Mouse (Mus musculus) neural tube, embryonic 14.5 days (tissue): ENCODE measurements at regions not wholly inside any gene's neighbourhood (a gene's known extent, or its start where the extent isn't known, plus 50 kb on each side); places are given as distances from the start of the nearest gene placed in this dataset.

Source experiments
- ATAC-seq: fragments of 200-750 bp; cut with Nextera tagmentation; 2 replicates; pipeline ENCODE4 v1.8.0; 2017; ENCODE audit warnings: low read depth, mild to moderate bottlenecking, moderate TSS enrichment, moderate library complexity
- H3K27ac ChIP-seq: fragments of 300-500 bp; sonication (generic); 2 replicates; pipeline ENCODE4 v1.5.1; 2014; ENCODE audit warnings: low read depth, mild to moderate bottlenecking, control low read depth, low read length, moderate library complexity, mixed read lengths
- H3K27me3 ChIP-seq: fragments of 300-500 bp; sonication (generic); 2 replicates; pipeline ENCODE4 v1.6.1; 2014; ENCODE audit warnings: low read length; ENCODE audit not compliant: control insufficient read depth, insufficient read depth
- H3K36me3 ChIP-seq: fragments of 300-500 bp; sonication (generic); 2 replicates; pipeline ENCODE4 v1.6.1; 2014; ENCODE audit warnings: low read length, mixed read lengths; ENCODE audit not compliant: control insufficient read depth, insufficient read depth
- H3K4me1 ChIP-seq: fragments of 300-500 bp; sonication (generic); 2 replicates; pipeline ENCODE4 v1.6.1; 2014; ENCODE audit warnings: low read length; ENCODE audit not compliant: control insufficient read depth, insufficient read depth
- H3K4me2 ChIP-seq: fragments of 300-500 bp; sonication (generic); 2 replicates; pipeline ENCODE4 v1.6.1; 2014; ENCODE audit warnings: mild to moderate bottlenecking, low read depth, low read length, control low read depth
- H3K4me3 ChIP-seq: fragments of 300-500 bp; sonication (generic); 2 replicates; pipeline ENCODE4 v1.5.1; 2014; ENCODE audit warnings: low read depth, low read length, control low read depth, mixed read lengths
- H3K9ac ChIP-seq: fragments of 300-500 bp; sonication (generic); replicated peaks from 2 replicates; pipeline ENCODE4 v1.6.1; 2014; ENCODE audit warnings: low read depth, mild to moderate bottlenecking, control low read depth, low read length, mixed read lengths
- H3K9me3 ChIP-seq: fragments of 300-500 bp; sonication (generic); 2 replicates; pipeline ENCODE4 v1.6.1; 2016; ENCODE audit warnings: low read length; ENCODE audit not compliant: control insufficient read depth
- WGBS: fragments of 180-500 bp; shearing (Covaris S2); extraction: QIAGEN DNeasy Blood & Tissue Kit; methylation state at CpG from one replicate; pipeline ENCODE4 v1.1.7; 2014; 5-methylcytosine and 5-hydroxymethylcytosine counted together

GRCm38 (mm10) chr1:61236511-61236910, 258.8 kb downstream of the Icos start:
- 83% methylated on average over 2 of the region's 2 CpGs for WGBS
- H3K4me2 ChIP-seq: no peak overlapping the region
- H3K4me1 ChIP-seq: peaks cover 9% of the 10 kb centered on the region; the same call in 1 of the 2 replicates
- no peaks in the 10 kb centered on the region for H3K9me3 ChIP-seq
- H3K4me3 ChIP-seq: no peak overlapping the region
- no peak overlapping the region for H3K27ac ChIP-seq
- H3K9ac ChIP-seq: no peak overlapping the region
- H3K27me3 ChIP-seq: no peaks in the 10 kb centered on the region
- no peaks in the 10 kb centered on the region for H3K36me3 ChIP-seq
- ATAC-seq: no peak

- no peak overlapping the region for H3K4me2 ChIP-seq
- H3K9ac ChIP-seq: no peak overlapping the region
- no peak overlapping the region for H3K4me3 ChIP-seq
- 96% methylated on average over 3 of the region's 3 CpGs for WGBS
- ATAC-seq: no peak
- H3K4me1 ChIP-seq: peaks cover 9% of the 10 kb centered on the region; the same call in 1 of the 2 replicates
- no peaks in the 10 kb centered on the region for H3K27me3 ChIP-seq
- no peaks in the 10 kb centered on the region for H3K9me3 ChIP-seq
- H3K36me3 ChIP-seq: no peaks in the 10 kb centered on the region
- H3K27ac ChIP-seq: no peak overlapping the region
These were observed 260.9 kb downstream of the Icos start for GRCm38 (mm10) chr1:61238668-61239067.

- H3K9ac ChIP-seq: no peak overlapping the region
- no peaks in the 10 kb centered on the region for H3K4me1 ChIP-seq
- no peak overlapping the region for H3K27ac ChIP-seq
- no peak overlapping the region for H3K4me3 ChIP-seq
- no peak for ATAC-seq
- no peak overlapping the region for H3K4me2 ChIP-seq
- no peaks in the 10 kb centered on the region for H3K36me3 ChIP-seq
- no peaks in the 10 kb centered on the region for H3K9me3 ChIP-seq
- no peaks in the 10 kb centered on the region for H3K27me3 ChIP-seq
These were observed 279.8 kb downstream of the Icos start for GRCm38 (mm10) chr1:61257561-61257960.

- no peak overlapping the region for H3K27ac ChIP-seq
- H3K4me2 ChIP-seq: no peak overlapping the region
- H3K4me3 ChIP-seq: no peak overlapping the region
- peaks cover 14% of the 10 kb centered on the region; the same call in 1 of the 2 replicates for H3K4me1 ChIP-seq
- H3K36me3 ChIP-seq: no peaks in the 10 kb centered on the region
- ATAC-seq: no peak
- 37% methylated on average over 10 of the region's 10 CpGs for WGBS
- no peaks in the 10 kb centered on the region for H3K27me3 ChIP-seq
- H3K9me3 ChIP-seq: no peaks in the 10 kb centered on the region
- no peak overlapping the region for H3K9ac ChIP-seq
These were observed 285.7 kb downstream of the Icos start for GRCm38 (mm10) chr1:61263466-61263865.

- Histone ChIP-seq H3K4me2 (no peak overlapping the region), H3K4me3 (no peak overlapping the region), H3K9ac (no peak overlapping the region), H3K27me3 (no peaks in the 10 kb centered on the region), H3K4me1 (peaks cover 14% of the 10 kb centered on the region; the same call in 1 of the 2 replicates), H3K27ac (peak overlapping the region; percentile 74), H3K9me3 (no peaks in the 10 kb centered on the region), H3K36me3 (no peaks in the 10 kb centered on the region)
- ATAC-seq: peak; percentile 54; the same call in 1 of the 2 replicates
- WGBS: 13% methylated on average over 4 of the region's 4 CpGs
These were observed 288.0 kb downstream of the Icos start for GRCm38 (mm10) chr1:61265706-61266127.

GRCm38 (mm10) chr1:61273843-61274242, 296.1 kb downstream of the Icos start:
- no peak overlapping the region for H3K9ac ChIP-seq
- WGBS: 63% methylated on average over 4 of the region's 4 CpGs
- H3K36me3 ChIP-seq: no peaks in the 10 kb centered on the region
- ATAC-seq: no peak
- no peaks in the 10 kb centered on the region for H3K27me3 ChIP-seq
- no peaks in the 10 kb centered on the region for H3K4me1 ChIP-seq
- no peak overlapping the region for H3K4me3 ChIP-seq
- H3K9me3 ChIP-seq: no peaks in the 10 kb centered on the region
- no peak overlapping the region for H3K4me2 ChIP-seq
- H3K27ac ChIP-seq: no peak overlapping the region

GRCm38 (mm10) chr1:61274244-61274643, 296.5 kb downstream of the Icos start:
- no peak overlapping the region for H3K4me2 ChIP-seq
- no peaks in the 10 kb centered on the region for H3K9me3 ChIP-seq
- WGBS: 100% methylated on average over 1 of the region's 1 CpGs
- no peaks in the 10 kb centered on the region for H3K4me1 ChIP-seq
- H3K36me3 ChIP-seq: no peaks in the 10 kb centered on the region
- ATAC-seq: no peak
- H3K27ac ChIP-seq: no peak overlapping the region
- H3K9ac ChIP-seq: no peak overlapping the region
- H3K27me3 ChIP-seq: no peaks in the 10 kb centered on the region
- no peak overlapping the region for H3K4me3 ChIP-seq

GRCm38 (mm10) chr1:61277170-61277710, 299.5 kb downstream of the Icos start:
- Histone ChIP-seq H3K27ac (no peak overlapping the region), H3K4me2 (no peak overlapping the region), H3K4me3 (no peak overlapping the region), H3K4me1 (no peaks in the 10 kb centered on the region), H3K9me3 (no peaks in the 10 kb centered on the region), H3K27me3 (no peaks in the 10 kb centered on the region), H3K36me3 (no peaks in the 10 kb centered on the region), H3K9ac (no peak overlapping the region)
- no peak for ATAC-seq
- WGBS: 87% methylated on average over 4 of the region's 4 CpGs

- 87% methylated on average over 3 of the region's 3 CpGs for WGBS
These were observed 310.5 kb downstream of the Icos start for GRCm38 (mm10) chr1:61288185-61288584.

More at GRCm38 (mm10) chr1:61288185-61288584, 310.5 kb downstream of the Icos start:
- Histone ChIP-seq H3K9ac (no peak overlapping the region), H3K27ac (no peak overlapping the region), H3K4me2 (no peak overlapping the region), H3K27me3 (no peaks in the 10 kb centered on the region), H3K4me1 (no peaks in the 10 kb centered on the region), H3K36me3 (no peaks in the 10 kb centered on the region), H3K4me3 (no peak overlapping the region), H3K9me3 (no peaks in the 10 kb centered on the region)
- no peak for ATAC-seq
